Mouse (Mus musculus) liver, embryonic 14.5 days (tissue): ENCODE measurements around the gene Fkbp2.

Experiments used
- CTCF ChIP-seq: IDR thresholded peaks from 2 replicates; pipeline ENCODE4 v1.5.1; 2016; ENCODE audit warnings: antibody characterized with exemption, low read depth, control low read depth
- EP300 ChIP-seq: IDR thresholded peaks from 2 replicates; pipeline ENCODE4 v1.6.1; 2016; ENCODE audit warnings: antibody characterized with exemption, low read depth

DNA sequence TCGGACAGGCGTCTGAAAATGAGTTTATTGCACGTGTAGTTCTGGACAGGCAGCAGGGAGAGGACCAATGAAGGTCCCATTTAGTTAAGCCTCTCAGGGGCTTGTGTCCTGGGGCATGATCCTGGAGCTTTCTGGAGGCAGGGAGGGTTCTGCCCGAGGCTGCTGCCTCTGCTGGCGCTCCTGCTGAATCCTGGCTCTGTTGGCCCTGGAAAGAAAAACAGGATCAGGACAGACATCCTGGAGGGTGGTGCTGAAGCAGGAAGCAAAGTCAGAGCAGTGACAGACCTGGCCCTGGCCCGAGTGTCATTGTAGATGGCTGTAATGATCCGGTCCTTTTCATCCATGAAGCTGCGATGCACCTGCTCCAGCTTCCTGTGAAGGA, 7.6 kb upstream of the Fkbp2 start:
- TF ChIP-seq CTCF (no peak), EP300 (no peak)
